Mouse (Mus musculus) left cerebral cortex, postnatal 36 days (tissue): ENCODE measurements around the gene Mical2. TPM values are rescaled to one million over a fixed set of nuclear protein-coding genes. Genes with fewer than 3 reads are reported as not detected.

Experiments
- DNase-seq, 2 experiments: peaks; one replicate each; pipeline ENCODE4 v3.0.0; 2021 to 2022; ENCODE audit warnings: low spot score in 2 of 2, mixed read lengths in 1 of 2
- intact Hi-C: fragments of 180-260 bp; cut with DNase I; formaldehyde crosslinking; loops from one replicate; pipeline ENCODE4 v1.15.1; 2025
- total RNA-seq, 2 experiments: library from RNA; stranded (reverse); gene quantifications; 2 replicates each; pipeline ENCODE4 v1.2.3; 2021

The Mical2 gene
- total RNA-seq, 2 experiments from 2014 or later, result 605 to 619 TPM

- DNase-seq, result no peak
Observed at GRCm38 (mm10) chr7:112268761-112269425, 43.2 kb downstream of the Mical2 start.

GRCm38 (mm10) chr7:112270870-112271269 is 45.2 kb downstream of the Mical2 start:
- DNase-seq, result no peak
- intact Hi-C loops, result loop anchor here (5.0 kb wide), 1 partner anchor 44 kb away; the partner anchor contains the start of gene Mical2

More at GRCm38 (mm10) chr7:112268761-112269425, 43.2 kb downstream of the Mical2 start:
- intact Hi-C loops, result no loop called here

GRCm38 (mm10) chr7:112271627-112272026 is 46.0 kb downstream of the Mical2 start:
- DNase-seq, result no peak
- intact Hi-C loops, result loop anchor here (5.0 kb wide), 1 partner anchor 44 kb away; the partner anchor contains the start of gene Mical2

GRCm38 (mm10) chr7:112272692-112273091 is 47.0 kb downstream of the Mical2 start:
- DNase-seq, result no peak
- intact Hi-C loops, result loop anchor here (5.0 kb wide), 1 partner anchor 45 kb away; the partner anchor contains the start of gene Mical2

GRCm38 (mm10) chr7:112273451-112273850 is 47.8 kb downstream of the Mical2 start:
- no peak for DNase-seq
- intact Hi-C loops, result loop anchor here (5.0 kb wide), 1 partner anchor 46 kb away; the partner anchor contains the start of gene Mical2

- intact Hi-C loops, result loop anchor here (5.0 kb wide), 1 partner anchor 47 kb away; the partner anchor contains the start of gene Mical2
- DNase-seq, result no peak
Observed at GRCm38 (mm10) chr7:112274611-112275010, 49.0 kb downstream of the Mical2 start.

- intact Hi-C loops, result no loop called here
- no peak for DNase-seq
Observed at GRCm38 (mm10) chr7:112275093-112275492, 49.4 kb downstream of the Mical2 start.

GRCm38 (mm10) chr7:112275883-112276282 is 50.2 kb downstream of the Mical2 start:
- intact Hi-C loops, result no loop called here

GRCm38 (mm10) chr7:112276823-112277222 is 51.2 kb downstream of the Mical2 start:
- intact Hi-C loops, result no loop called here
- DNase-seq, result no peak

More at GRCm38 (mm10) chr7:112275883-112276282, 50.2 kb downstream of the Mical2 start:
- no peak for DNase-seq

- DNase-seq, result no peak
- intact Hi-C loops, result no loop called here
Observed at GRCm38 (mm10) chr7:112278648-112279047, 53.0 kb downstream of the Mical2 start.

- intact Hi-C loops, result no loop called here
- no peak for DNase-seq
Observed at GRCm38 (mm10) chr7:112280474-112280873, 54.8 kb downstream of the Mical2 start.

- DNase-seq, result no peak
- intact Hi-C loops, result no loop called here
Observed at GRCm38 (mm10) chr7:112283606-112284310, 58.1 kb downstream of the Mical2 start.

- no peak for DNase-seq
- intact Hi-C loops, result no loop called here
Observed at GRCm38 (mm10) chr7:112285573-112285972, 59.9 kb downstream of the Mical2 start.

- intact Hi-C loops, result no loop called here
- no peak for DNase-seq
Observed at GRCm38 (mm10) chr7:112288352-112289107, 62.9 kb downstream of the Mical2 start.

GRCm38 (mm10) chr7:112289514-112289913 is 63.9 kb downstream of the Mical2 start:
- intact Hi-C loops, result no loop called here
- DNase-seq, result no peak

- intact Hi-C loops, result no loop called here
- DNase-seq, result no peak
Observed at GRCm38 (mm10) chr7:112289990-112290389, 64.3 kb downstream of the Mical2 start.

GRCm38 (mm10) chr7:112293456-112294104 is 67.9 kb downstream of the Mical2 start:
- intact Hi-C loops, result no loop called here

GRCm38 (mm10) chr7:112295426-112296221 is 70.0 kb downstream of the Mical2 start:
- DNase-seq, result no peak
- intact Hi-C loops, result no loop called here

More at GRCm38 (mm10) chr7:112293456-112294104, 67.9 kb downstream of the Mical2 start:
- no peak for DNase-seq

GRCm38 (mm10) chr7:112298032-112298431 is 72.4 kb downstream of the Mical2 start:
- intact Hi-C loops, result no loop called here
- peak; percentile 66 to 69 for DNase-seq
